Mouse (Mus musculus): ENCODE measurements around the gene Cd4.

- TF ChIP-seq CTCF (IDR thresholded peaks at IDR 0.05; ENCODE audit: low read depth) (peak; percentile 100), EP300 (IDR thresholded peaks at IDR 0.05; ENCODE audit: low read depth) (no peak)
These were observed 15.6 kb upstream of the Cd4 start for GRCm38 (mm10) chr6:124903580-124904151.
